Comparison of ENCODE assay signal across 13 mouse cellular contexts in the genomic region with DNA sequence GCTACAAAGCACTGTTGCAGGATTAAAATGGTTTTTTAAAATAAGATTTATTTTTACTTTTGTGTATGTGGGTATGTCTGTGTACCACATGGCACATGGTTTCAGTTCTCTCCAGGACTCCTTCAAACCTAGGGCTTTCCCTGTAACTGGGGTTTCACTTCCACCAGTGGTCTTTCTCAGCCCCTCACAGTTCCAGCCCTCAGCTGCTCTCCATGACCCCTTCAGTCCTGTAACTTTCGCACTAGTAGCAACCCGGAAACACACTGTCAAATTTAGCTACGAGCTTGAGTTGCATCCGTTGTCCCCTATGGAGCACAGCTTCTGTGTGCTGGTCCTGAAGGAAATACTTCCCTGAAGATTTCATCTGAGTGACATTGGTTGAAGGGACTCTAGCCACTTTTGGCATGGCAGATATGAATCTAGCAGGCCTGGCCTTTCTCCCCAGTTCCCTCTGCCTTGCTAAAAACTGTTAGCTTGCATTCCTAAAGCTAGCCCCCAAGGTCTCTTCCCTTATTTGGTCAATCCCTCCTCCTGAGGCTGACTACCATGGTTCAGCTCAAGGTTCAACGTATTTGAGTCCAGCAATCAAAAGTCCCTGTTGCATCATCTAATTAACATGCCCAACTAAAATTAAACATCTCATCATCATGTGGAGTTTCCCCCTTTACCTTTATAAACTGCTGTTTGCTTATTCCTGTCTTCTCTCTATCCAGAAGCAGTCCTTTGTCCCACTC. TPM values are rescaled to one million over a fixed set of nuclear protein-coding genes. Genes with fewer than 3 reads are reported as not detected.
DNase-seq lines count a peak whose midpoint lies in the region; ATAC-seq lines count a peak whose summit lies in the region.
"Had no signal": no experiment of that assay in that cellular context is flagged by ENCODE, and none has a peak within 500 bp of the region (broad histone marks: within the 10 kb centered on the region; RNA-seq: fewer than 3 reads in every experiment).

No protein-coding gene starts in this region.

- no peak for DNase-seq in heart, postnatal 4 days
- peak; percentile 25 to 30 for DNase-seq in monocyte, adult 2 months (ENCODE audit: low read depth in 1 of 2, low spot score in 2 of 2)
- peak; percentile 11 to 20 for DNase-seq in adrenal gland, postnatal 36 days
- DNase-seq in splenic B cell, adult 2 months (ENCODE audit: low read depth, low spot score): peak; percentile 53
- no peak for DNase-seq in thymus, postnatal 14 days
- DNase-seq: cerebellum, adult 9-11 months; right cerebral cortex, postnatal 4 days had no signal

- peaks cover 23% of the 10 kb centered on the region for H3K4me1 ChIP-seq in heart, embryonic 13.5 days

- 0 out of 2 replicates have a peak overlapping the region, but pooled peaks have one; percentile 19 for H3K9ac ChIP-seq in heart, embryonic 13.5 days
- H3K9ac ChIP-seq: liver, embryonic 15.5 days had no signal

- no peaks in the 10 kb centered on the region for H3K9me3 ChIP-seq in heart, embryonic 13.5 days
- H3K9me3 ChIP-seq: embryonic facial prominence, embryonic 10.5 days; liver, embryonic 15.5 days had no signal

- WGBS in heart, embryonic 13.5 days: 62% methylated on average over 5 of the region's 5 CpGs

- H3K27me3 ChIP-seq in heart, embryonic 13.5 days (replicated peaks): no peaks in the 10 kb centered on the region
- no peaks in the 10 kb centered on the region for H3K27me3 ChIP-seq in splenic B cell, adult 2 months (ENCODE audit: control insufficient read depth, insufficient read depth, low read length, poor library complexity, severe bottlenecking)
- H3K27me3 ChIP-seq: liver, embryonic 15.5 days; Patski had no signal

- H3K4me2 ChIP-seq in heart, embryonic 13.5 days: no peak overlapping the region
- H3K4me2 ChIP-seq: liver, embryonic 15.5 days had no signal

- H3K36me3 ChIP-seq in heart, embryonic 13.5 days: no peaks in the 10 kb centered on the region
- H3K36me3 ChIP-seq in splenic B cell, adult 2 months (ENCODE audit: control insufficient read depth, insufficient read depth, low read length, poor library complexity, severe bottlenecking): no peaks in the 10 kb centered on the region
- H3K36me3 ChIP-seq: embryonic facial prominence, embryonic 10.5 days; liver, embryonic 15.5 days had no signal

- no peak overlapping the region for H3K4me3 ChIP-seq in heart, embryonic 13.5 days
- H3K4me3 ChIP-seq: embryonic facial prominence, embryonic 10.5 days; liver, embryonic 15.5 days had no signal

- no peak for ATAC-seq in heart, embryonic 13.5 days (ENCODE audit: extremely low read depth, insufficient number of reproducible peaks, low FRiP score, low TSS enrichment)
- no peak for ATAC-seq in monocyte, adult 5-6 weeks (replicated peaks; ENCODE audit: insufficient number of reproducible peaks, low FRiP score, low TSS enrichment, poor library complexity, severe bottlenecking)
- ATAC-seq: CD4-positive, CD25-positive, alpha-beta regulatory T cell, adult 4 months; Patski had no signal

- H3K27ac ChIP-seq in heart, embryonic 13.5 days (replicated peaks): 0 out of 2 replicates have a peak overlapping the region, but pooled peaks have one; percentile 13
- H3K27ac ChIP-seq: embryonic facial prominence, embryonic 10.5 days; liver, embryonic 15.5 days had no signal

RNA-seq across cellular contexts. Expression of gene Osbpl8, which starts 4.6 kb away (rescaled TPM):
- 22.5 and 26.4 TPM in 2 replicates for polyA plus RNA-seq in heart, embryonic 13.5 days (2015; fragmentation: Nextera tagmentation; extraction: Ambion mirVana)
- 10 to 100 TPM; 91.8 to 97.5 TPM for total RNA-seq in heart, postnatal 4 days (2021)
- total RNA-seq in monocyte, adult 5-6 weeks (2017): 103 to 127 TPM (median 111 TPM) in 3 replicates
- total RNA-seq in adrenal gland, postnatal 36 days (2021): 10 to 100 TPM; 26.1 to 30.9 TPM

Comparison
In these comparisons a context has a peak if more than half of its experiments do, and no peak if none do; other contexts are left out.
1. DNase-seq: peak in monocyte, adult 2 months (2 of 2), adrenal gland, postnatal 36 days (2 of 2) and splenic B cell, adult 2 months (single experiment); none in heart, postnatal 4 days (single experiment) and thymus, postnatal 14 days (single experiment).